Mouse (Mus musculus): Measurements from ENCODE around the gene Rnf24. TPM values are rescaled to one million over a fixed set of nuclear protein-coding genes. Genes with fewer than 3 reads are reported as not detected.
"Not testable (repeated sequence)": the region's sequence is repeated elsewhere in the genome, so short reads cannot be mapped to it uniquely, and the experiment has no call there.

Rnf24 gene
- total RNA-seq, 1 experiment from 2014 or later, result 7.1 TPM

DNA sequence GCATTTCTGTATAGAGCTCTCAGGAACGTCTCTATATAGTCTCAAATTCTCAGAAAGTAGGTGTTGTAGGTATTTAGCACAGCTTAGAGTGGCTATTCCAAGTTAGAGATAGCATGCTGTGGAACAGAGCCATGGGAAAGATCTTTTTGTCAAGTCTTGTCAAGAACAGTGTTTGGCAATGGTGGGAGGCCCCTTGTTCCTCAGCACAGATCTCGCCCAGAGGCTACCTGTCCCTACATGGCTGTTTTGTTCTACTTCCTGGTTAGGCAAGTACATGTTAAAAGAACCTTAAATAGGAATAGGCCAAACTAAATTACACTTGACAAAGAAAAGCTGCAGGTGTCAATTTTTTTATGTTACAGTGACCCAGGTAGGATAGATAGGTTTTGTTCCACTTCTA is 52.2 kb downstream of the Rnf24 start:
- ATAC-seq (replicated peaks in 1 of 2; ENCODE audit: insufficient read depth in 1 of 2, low FRiP score in 2 of 2, low TSS enrichment in 1 of 2, low read depth in 1 of 2, poor library complexity in 2 of 2, severe bottlenecking in 2 of 2), result no peak

DNA sequence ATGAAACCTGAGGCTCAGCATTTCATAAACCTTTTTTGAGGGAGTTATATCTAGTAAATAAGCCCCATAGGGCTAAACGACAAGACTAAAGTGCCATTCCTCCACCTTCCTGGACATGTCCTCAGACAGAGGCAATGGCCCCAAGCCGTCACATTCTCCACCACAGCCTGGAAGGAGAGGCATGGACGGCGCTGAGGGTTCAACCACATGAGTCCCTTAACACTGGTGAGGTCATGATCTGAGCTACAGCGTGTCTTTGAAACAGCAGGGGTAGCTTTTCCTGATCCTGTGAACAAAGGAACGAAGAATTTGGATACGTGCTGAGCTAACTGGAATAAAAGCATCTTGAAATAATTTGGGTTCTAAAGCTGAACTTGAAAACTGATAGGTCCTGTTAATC is 54.0 kb downstream of the Rnf24 start:
- ATAC-seq (replicated peaks in 1 of 2; ENCODE audit: insufficient read depth in 1 of 2, low FRiP score in 2 of 2, low TSS enrichment in 1 of 2, low read depth in 1 of 2, poor library complexity in 2 of 2, severe bottlenecking in 2 of 2), result not testable (repeated sequence)

DNA sequence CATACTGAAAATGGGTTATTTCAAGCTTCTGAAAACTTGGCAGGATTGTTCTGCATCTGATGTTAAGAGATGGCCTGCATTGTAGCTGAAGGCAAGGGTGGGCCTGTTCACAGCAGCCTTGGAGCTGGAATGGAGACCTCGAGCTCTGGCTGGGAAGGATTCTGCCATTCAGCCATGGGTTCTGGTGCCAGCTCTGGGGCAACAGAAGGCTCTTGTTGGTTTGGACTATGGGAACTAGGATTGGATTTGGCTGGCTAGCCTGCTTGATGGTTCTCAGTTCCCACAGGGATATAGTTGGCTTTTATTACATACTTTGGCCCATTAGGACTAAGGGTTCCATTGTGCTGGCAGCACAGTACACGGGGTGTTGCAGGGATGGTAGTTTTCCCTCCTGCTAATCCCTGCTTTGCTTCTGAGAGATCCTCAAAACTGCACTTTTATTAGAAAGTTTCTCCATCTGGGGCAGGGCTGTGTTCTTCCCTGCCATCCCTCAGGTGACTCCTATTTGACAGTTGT is 55.9 kb downstream of the Rnf24 start:
- no peak for ATAC-seq (replicated peaks in 1 of 2; ENCODE audit: insufficient read depth in 1 of 2, low FRiP score in 2 of 2, low TSS enrichment in 1 of 2, low read depth in 1 of 2, poor library complexity in 2 of 2, severe bottlenecking in 2 of 2)

DNA sequence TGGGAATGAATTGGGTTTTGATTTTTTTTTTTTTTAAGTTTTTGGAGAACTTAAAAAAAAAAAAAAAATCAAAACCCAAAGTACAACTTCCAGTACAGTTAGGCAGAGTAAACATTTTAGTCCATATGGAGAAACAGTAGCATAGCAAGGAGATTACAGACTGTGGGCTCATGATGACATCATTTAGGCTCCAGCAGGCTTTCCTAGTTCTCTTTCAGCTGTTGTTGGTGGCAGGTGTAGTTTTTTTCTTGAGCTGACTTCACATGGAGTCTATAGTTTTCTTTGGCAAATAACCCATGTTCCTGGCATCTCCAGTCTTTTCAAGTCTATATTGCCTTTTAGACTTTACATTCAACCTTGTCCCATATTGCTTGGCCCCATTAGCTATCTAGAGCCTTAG is 62.0 kb downstream of the Rnf24 start:
- no peak for ATAC-seq (replicated peaks in 1 of 2; ENCODE audit: insufficient read depth in 1 of 2, low FRiP score in 2 of 2, low TSS enrichment in 1 of 2, low read depth in 1 of 2, poor library complexity in 2 of 2, severe bottlenecking in 2 of 2)

DNA sequence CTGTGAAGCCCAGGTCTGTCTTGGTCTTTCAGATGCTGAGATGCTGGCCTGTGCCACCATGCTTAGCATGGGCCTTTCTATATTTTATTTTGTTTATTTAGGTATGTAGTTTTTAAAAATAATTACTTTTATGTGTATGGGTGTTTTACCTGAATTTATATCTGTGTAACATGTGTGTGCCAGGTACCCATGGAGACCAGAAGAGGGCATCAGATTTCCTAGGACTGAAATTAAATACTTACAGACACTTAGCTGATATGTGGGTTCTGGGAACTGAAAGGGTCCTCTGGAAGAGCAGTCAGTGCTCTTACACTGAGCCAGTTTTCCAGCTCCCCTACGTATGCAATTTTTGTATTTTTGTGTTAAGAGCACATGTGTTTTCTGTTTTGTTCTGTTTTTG is 66.4 kb downstream of the Rnf24 start:
- ATAC-seq (replicated peaks in 1 of 2; ENCODE audit: insufficient read depth in 1 of 2, low FRiP score in 2 of 2, low TSS enrichment in 1 of 2, low read depth in 1 of 2, poor library complexity in 2 of 2, severe bottlenecking in 2 of 2), result no peak

DNA sequence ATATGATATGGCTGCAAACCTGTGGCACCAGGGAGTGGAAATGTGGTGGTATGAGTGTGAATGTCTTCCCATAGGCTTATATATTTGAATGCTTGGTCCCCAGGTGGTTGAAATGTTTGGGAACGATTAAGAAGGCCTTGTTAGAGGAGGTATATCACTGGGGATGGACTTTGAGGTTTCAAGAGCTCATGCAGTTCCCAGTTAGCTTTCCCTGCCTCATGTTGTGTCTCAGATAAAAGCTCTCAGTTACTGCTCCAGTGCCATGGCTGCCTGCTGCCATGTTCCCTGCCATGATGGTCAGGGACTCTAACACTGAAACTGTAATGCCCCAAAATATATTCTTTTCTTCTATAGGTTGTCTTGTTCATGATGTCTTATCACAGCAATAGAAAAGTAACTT is 71.1 kb downstream of the Rnf24 start:
- no peak for ATAC-seq (replicated peaks in 1 of 2; ENCODE audit: insufficient read depth in 1 of 2, low FRiP score in 2 of 2, low TSS enrichment in 1 of 2, low read depth in 1 of 2, poor library complexity in 2 of 2, severe bottlenecking in 2 of 2)

DNA sequence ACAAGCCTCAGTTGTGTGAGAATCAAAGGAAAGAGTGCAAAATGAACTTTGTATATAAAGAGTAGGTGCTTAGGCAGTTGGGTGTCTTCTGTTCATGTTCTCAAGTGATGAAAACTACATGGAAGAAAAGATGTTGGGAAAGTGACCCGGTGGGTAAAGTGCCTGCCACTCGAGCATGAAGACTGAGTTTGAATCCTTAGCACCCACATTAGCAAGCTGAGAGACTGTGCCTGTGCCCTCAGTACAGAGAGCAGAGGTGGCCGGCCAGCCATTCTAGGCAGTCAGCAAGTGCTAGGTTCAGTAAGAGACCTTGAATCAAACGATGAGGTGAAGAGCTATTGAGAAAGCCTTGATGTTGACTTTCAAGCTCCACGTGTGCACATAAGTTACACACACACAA is 76.0 kb downstream of the Rnf24 start:
- ATAC-seq (replicated peaks in 1 of 2; ENCODE audit: insufficient read depth in 1 of 2, low FRiP score in 2 of 2, low TSS enrichment in 1 of 2, low read depth in 1 of 2, poor library complexity in 2 of 2, severe bottlenecking in 2 of 2), result no peak

DNA sequence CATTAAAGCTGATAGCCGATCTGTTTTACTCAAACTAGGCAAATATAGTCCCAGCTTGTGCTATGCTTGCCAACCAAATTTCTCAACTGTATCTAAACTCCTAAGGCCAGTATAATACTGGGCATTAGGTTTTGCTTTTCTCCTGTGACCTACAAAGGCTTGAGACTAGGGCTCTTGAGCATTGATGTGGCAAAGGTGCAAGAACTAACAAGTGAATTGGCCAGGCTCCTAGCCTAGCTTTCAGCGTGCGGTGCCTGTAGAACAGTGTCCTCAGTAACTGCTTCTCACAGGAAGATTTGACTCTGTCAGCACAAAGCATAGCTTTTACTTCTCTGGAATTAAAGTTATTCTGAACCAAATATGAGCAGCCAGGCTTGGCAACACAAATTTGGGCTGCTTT is 77.2 kb downstream of the Rnf24 start:
- no peak for ATAC-seq (replicated peaks in 1 of 2; ENCODE audit: insufficient read depth in 1 of 2, low FRiP score in 2 of 2, low TSS enrichment in 1 of 2, low read depth in 1 of 2, poor library complexity in 2 of 2, severe bottlenecking in 2 of 2)

DNA sequence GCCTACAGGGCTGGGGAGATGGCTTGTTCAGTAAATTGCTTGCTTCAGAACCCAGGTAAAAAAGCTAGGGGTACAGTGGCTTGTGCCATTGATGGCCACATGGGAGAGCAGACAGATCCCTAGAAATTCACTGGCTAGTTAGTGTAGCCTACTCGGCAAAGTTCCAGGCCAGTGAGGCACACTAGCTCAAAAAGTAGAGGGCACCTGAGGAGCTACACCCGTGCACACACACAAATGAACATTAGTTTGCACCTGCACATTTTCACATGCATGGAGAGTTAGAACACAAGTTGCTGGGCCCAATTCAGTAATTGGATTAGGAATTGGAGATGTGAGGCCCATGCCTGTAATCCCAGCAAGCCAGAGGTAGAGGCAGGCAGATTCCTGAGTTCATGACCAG is 87.6 kb downstream of the Rnf24 start:
- ATAC-seq (replicated peaks in 1 of 2; ENCODE audit: insufficient read depth in 1 of 2, low FRiP score in 2 of 2, low TSS enrichment in 1 of 2, low read depth in 1 of 2, poor library complexity in 2 of 2, severe bottlenecking in 2 of 2), result no peak

DNA sequence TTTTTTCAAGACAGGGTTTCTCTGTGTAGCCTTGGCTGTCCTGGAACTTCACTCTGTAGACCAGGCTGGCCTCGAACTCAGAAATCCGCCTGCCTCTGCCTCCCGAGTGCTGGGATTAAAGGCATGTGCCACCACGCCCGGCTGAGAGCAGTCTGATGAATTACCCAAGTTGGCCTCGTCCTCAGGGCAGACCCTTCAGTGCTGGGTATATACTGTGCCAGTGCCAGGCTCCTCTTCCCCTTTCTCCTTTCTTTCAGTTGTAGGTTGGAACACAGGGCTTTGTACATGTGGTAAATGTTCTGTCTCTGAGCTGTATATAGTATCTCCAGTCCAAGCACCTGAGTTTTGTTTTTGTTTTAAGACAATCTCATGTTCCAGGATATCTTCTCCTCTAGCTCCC is 88.7 kb downstream of the Rnf24 start:
- ATAC-seq (replicated peaks in 1 of 2; ENCODE audit: insufficient read depth in 1 of 2, low FRiP score in 2 of 2, low TSS enrichment in 1 of 2, low read depth in 1 of 2, poor library complexity in 2 of 2, severe bottlenecking in 2 of 2), result no peak

DNA sequence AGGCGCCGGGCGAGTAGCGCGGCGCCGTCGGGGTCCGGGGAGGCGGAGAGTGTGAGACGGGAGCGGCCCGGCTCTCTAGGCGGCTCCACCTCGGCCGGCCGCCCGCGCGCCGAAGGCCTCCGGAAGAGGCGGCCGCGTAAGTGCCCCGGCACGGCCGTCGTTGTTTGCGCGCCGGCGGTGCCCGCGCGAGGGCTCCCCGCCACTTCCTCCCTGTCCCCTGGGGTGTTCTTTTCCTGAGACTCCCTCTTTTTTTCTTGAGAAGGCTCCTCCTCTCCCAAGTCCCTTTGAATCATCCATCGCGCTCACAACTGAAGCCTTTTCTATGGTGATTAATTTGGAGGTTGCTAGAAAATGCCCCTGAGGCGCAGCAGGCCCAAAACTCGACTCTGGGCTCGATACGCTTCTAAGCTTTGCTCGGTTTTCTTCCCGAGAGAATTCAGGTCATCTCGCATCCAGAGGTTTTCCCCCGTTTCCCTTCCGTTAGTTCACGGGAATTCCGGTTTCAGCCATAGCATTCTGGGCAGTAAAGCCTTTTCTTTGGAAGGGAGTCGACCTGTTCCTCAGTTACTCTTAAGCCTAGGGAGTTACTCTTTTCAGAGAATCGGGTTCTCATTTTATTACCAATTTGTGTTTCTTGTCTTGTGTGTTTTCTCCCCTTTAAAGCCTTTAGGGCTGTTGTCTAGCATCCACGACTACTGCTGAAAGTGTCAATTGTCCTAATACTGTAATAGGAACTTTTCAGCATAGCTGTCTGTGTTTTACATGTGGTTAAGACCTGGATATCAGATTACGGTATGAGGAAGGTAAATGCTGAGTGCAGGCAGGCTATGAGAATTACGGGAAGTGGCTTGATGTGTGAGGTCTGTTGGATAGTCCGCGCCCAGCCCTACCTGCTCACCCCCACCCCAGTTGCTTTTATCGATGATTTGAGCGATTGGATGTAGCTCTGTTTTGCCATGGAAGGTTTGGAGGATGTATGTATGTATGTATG is 89.7 kb downstream of the Rnf24 start:
- ATAC-seq (replicated peaks in 1 of 2; ENCODE audit: insufficient read depth in 1 of 2, low FRiP score in 2 of 2, low TSS enrichment in 1 of 2, low read depth in 1 of 2, poor library complexity in 2 of 2, severe bottlenecking in 2 of 2), result peak; percentile 34 to 53; a peak in 2 of 4 replicates

DNA sequence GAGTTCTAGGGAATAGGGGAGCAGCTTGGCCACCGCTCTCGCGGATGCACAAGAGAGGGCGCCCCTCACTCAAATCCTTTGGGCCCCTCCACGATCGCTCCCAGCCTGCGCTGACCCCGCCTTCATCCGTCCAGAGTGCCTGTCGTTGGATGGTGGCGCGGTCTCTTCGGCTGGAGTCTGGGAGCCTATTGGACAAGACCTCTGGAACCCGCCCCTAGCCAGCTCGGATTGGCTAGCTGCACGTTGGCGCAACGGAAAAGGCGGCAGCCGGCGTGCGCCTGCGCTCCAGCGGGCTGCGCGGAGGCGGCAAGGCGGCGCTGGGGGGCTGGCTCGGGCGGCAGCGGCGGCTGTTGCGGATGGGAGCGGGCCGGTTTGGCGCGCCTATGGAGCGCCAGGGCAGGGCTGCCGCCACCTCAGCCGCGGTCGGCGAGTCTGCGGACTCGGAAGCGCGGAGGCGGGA is 90.4 kb downstream of the Rnf24 start, which contains the start of gene Pank2:
TSS of gene Pank2 (plus strand) at position 283 of the 460 bp plus-strand sequence.
- peak; percentile 98 to 99 for ATAC-seq (replicated peaks in 1 of 2; ENCODE audit: insufficient read depth in 1 of 2, low FRiP score in 2 of 2, low TSS enrichment in 1 of 2, low read depth in 1 of 2, poor library complexity in 2 of 2, severe bottlenecking in 2 of 2)

DNA sequence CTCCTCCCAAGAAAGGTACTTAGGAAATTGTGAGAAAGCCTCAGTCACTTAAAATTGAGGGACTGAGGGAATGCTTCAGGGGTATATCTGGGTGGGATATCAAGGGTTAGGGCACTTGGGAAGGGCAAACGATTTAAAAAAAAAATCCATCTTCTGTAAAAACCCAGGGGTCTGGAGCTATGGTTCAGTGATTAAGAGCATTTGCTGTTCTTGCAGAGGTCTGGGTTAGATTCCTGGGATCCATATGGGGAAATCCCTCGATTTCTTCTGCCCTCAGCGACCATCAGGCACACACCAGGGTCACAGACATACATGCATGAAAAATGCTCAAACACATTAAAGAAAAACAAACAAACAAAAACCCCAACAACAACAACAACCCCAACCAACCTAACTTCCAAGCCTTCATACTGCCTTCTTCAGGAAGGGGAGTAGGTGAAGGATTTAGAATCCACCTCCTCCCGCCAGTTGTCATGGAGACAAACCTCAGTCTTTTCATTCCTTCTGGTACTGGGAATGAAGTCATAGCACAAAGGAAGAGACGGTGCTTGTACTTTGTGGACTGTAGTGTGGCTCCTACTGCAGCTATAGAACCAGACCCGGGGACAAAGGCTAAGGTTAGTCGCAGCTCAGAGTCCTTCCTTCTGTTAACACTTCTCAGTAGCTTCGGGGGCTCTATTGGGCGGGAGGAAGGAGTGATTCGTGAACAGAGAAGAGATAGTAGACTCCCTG is 91.0 kb downstream of the Rnf24 start:
- peak; percentile 35 to 43 for ATAC-seq (replicated peaks in 1 of 2; ENCODE audit: insufficient read depth in 1 of 2, low FRiP score in 2 of 2, low TSS enrichment in 1 of 2, low read depth in 1 of 2, poor library complexity in 2 of 2, severe bottlenecking in 2 of 2)

DNA sequence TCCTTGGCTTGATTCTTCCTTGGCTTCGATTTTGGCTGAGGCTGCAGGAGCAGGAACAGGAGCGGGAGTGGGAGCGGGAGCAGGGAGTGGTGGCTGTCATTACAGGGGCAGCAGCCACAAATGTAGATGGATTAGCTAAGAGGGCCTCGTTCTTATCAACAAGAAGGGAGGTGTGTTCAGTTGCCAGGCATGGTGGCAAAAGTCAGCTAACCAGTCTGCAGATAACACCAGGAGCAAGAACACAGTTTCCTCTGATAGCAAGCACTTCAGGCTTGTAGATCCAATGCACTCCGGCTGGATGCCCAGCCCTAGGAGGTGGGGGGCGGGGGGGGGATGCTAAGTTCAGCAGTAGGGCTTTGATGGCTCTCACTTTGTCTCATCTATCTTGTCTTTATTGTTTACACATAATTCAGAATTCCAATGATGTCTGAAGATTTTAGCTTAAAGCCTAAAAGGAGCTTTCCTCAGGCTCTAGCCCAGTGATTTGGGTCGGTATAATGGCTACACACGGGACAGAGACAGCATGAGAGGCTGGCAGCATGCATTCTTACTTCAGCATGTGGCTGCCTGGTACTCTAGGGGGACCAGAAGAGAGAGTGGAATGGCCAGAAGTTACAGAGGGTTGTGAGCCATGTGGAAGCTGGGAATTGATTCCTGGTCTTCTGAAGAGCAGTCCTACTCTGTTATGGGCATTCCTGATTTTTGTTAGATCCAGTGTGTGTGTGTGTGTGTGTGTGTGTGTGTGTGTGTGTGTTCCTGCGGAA is 92.0 kb downstream of the Rnf24 start:
- ATAC-seq (replicated peaks in 1 of 2; ENCODE audit: insufficient read depth in 1 of 2, low FRiP score in 2 of 2, low TSS enrichment in 1 of 2, low read depth in 1 of 2, poor library complexity in 2 of 2, severe bottlenecking in 2 of 2), result no peak

DNA sequence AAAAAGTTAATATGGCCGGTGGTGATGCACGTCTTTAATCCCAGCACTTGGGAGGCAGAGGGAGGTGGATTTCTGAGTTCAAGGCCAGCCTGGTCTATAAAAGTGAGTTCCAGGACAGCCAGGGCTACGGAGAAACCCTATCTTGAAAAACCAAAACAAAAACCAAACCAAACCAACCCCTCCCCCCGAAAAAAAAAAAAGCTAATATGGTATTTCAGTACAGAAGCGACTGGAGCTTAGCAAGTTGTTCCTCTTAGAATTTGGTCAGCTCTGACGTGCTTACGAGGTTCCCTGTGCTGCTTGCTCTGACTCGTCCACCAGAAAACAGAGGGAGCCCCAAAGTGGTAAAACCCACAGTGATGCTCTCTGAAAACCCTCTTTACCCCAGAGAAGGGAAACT is 94.0 kb downstream of the Rnf24 start:
- ATAC-seq (replicated peaks in 1 of 2; ENCODE audit: insufficient read depth in 1 of 2, low FRiP score in 2 of 2, low TSS enrichment in 1 of 2, low read depth in 1 of 2, poor library complexity in 2 of 2, severe bottlenecking in 2 of 2), result no peak

DNA sequence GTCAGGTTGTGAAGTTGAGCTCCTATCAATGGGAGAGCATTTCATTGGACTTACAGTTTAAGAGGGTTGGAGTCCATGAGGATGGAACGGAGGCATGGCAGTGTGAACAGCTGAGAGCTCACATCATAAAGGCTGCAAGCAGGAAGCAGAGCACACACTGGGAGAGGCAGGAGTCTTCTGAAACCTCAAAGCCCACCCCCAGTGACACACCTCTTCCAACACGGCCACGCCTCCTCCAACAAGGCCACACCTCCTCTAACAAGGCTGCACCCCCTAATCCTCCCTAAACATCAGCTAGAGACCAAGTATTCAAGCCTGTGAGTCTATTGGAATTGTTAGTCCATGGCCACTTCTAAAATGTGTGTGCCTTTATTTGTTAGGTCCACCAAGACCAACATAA is 97.0 kb downstream of the Rnf24 start:
- ATAC-seq (replicated peaks in 1 of 2; ENCODE audit: insufficient read depth in 1 of 2, low FRiP score in 2 of 2, low TSS enrichment in 1 of 2, low read depth in 1 of 2, poor library complexity in 2 of 2, severe bottlenecking in 2 of 2), result no peak

DNA sequence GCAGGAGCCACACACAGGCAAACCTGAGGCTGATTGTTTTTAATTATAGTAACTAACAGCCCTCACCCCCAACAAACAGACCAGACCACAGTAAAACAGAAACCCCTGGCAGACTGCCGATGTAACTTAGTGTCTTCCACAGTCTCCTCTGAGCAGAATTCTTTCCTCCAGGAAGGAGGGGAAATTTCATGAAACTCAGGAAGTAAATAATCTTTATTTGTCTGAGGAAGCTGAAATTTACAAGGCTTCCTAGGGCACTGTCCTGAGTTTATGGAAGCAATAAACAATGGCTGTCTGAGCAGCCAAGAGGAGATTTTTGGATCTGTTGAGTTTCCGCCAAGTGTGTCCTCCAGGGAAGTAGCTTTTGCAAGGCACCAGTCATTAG is 98.4 kb downstream of the Rnf24 start:
- ATAC-seq (replicated peaks in 1 of 2; ENCODE audit: insufficient read depth in 1 of 2, low FRiP score in 2 of 2, low TSS enrichment in 1 of 2, low read depth in 1 of 2, poor library complexity in 2 of 2, severe bottlenecking in 2 of 2), result 0 out of 4 replicates have a peak, but pooled peaks of 1 of the 2 experiments have one; percentile 34
